Mouse (Mus musculus): ENCODE measurements around the gene Neurog1. TPM values are rescaled to one million over a fixed set of nuclear protein-coding genes. Genes with fewer than 3 reads are reported as not detected.
A peak's percentile ranks its signal among the peaks of the same experiment; 100 is the strongest.

Neurog1 gene
- not detected in 2 replicates for polyA plus RNA-seq (2015; fragmentation: Nextera tagmentation; extraction: Ambion mirVana)

DNA sequence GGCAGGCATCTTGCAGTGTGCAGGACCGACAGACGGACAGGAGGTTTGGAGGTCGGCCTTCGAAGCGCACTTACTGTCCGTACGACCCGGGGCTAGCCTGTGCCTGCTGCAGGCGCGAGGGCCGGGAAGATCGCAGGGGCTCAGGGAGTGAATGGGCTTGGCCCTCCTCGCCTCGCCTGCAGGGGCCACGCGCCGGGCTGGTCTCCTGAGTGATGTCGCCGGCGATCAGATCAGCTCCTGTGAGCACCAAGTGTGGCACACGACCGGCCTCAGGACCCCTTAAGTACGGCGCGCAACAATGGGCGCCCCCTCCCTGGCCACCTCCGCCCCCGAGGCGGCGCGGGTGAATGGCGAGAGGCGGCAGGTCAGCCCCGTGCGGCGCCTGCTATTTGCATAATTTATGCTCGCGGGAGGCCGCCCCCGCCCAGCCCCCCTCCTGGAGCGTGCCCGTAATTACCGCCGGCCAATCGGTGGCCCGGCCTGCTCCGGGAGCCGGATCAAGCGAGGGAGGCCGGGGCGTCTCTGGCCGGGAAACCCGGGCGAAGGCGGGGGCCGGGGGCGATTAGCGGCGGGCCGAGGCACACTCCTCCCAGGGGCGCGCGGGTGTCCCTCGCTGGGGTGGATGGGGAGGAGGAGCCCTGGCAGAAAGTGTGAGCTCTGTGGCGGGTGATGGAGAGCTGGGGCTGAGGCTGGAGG, at the start of gene Neurog1:
Neurog1 (minus strand) TSS at position 240 of the 696 bp plus-strand sequence.
- peak within 1 kb of the TSS; percentile 55 for H3K4me2 ChIP-seq
- no peak within 1 kb of the TSS for H3K27ac ChIP-seq
- H3K9ac ChIP-seq, result no peak within 1 kb of the TSS
- peaks cover 99% of the 10 kb centered on the region for H3K27me3 ChIP-seq
- no peaks in the 10 kb centered on the region for H3K9me3 ChIP-seq (replicated peaks)
- H3K4me3 ChIP-seq, result peak within 1 kb of the TSS; percentile 35
- WGBS, result under 1% methylated on average over 65 of the region's 65 CpGs
- H3K4me1 ChIP-seq (replicated peaks), result peaks cover 15% of the 10 kb centered on the region
- ATAC-seq (replicated peaks; ENCODE audit: insufficient number of reproducible peaks, insufficient read depth, low FRiP score, low read depth), result no peak
- H3K36me3 ChIP-seq, result no peaks in the 10 kb centered on the region

DNA sequence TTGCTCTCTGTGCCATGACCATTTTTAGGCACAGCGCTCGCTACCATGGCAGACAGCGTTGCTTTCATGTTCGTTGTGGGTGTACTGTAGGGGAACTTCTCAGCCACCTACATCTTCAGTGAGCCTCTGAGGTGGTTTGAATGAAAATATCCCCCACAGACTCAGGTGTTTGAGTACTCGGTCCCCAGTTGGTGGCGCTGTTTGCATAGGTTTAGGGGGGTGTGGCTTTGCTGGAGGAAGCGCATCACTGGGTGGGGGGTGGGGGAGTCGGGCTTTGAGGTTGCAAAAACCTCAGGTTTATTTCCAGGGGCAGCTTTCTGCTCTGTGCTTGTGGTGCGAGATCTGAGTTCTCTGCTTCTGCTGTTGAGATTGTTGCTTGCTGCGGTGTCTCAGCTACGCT, 47.4 kb upstream of the Neurog1 start:
- H3K4me2 ChIP-seq, result no peak overlapping the region
- H3K4me1 ChIP-seq (replicated peaks), result peaks cover 12% of the 10 kb centered on the region
- 89% methylated on average over 11 of the region's 11 CpGs for WGBS
- H3K36me3 ChIP-seq, result no peaks in the 10 kb centered on the region
- no peak overlapping the region for H3K9ac ChIP-seq
- peaks cover 57% of the 10 kb centered on the region for H3K27me3 ChIP-seq
- no peaks in the 10 kb centered on the region for H3K9me3 ChIP-seq (replicated peaks)
- H3K4me3 ChIP-seq, result no peak overlapping the region
- no peak overlapping the region for H3K27ac ChIP-seq
- no peak for ATAC-seq (replicated peaks; ENCODE audit: insufficient number of reproducible peaks, insufficient read depth, low FRiP score, low read depth)

DNA sequence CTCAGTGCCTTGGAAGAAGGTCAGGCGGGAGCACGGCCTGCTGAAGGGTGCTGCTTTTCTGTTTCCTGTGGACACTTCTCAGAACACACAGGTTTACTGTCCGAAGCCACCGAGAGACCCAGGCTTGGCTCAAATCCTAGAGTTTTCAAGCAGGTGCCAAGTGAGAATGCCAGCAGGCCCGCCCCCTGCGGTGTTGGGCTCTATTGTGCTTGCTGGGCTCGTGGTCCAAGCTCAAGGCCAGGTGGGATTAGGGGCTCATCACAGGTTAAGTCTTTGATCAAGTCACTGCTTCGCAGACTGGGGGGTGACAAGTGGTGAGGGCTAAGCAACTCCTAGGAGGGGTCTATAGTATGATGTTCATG, 44.7 kb upstream of the Neurog1 start:
- no peak overlapping the region for H3K9ac ChIP-seq
- peaks cover 12% of the 10 kb centered on the region for H3K4me1 ChIP-seq (replicated peaks)
- ATAC-seq (replicated peaks; ENCODE audit: insufficient number of reproducible peaks, insufficient read depth, low FRiP score, low read depth), result no peak
- no peaks in the 10 kb centered on the region for H3K9me3 ChIP-seq (replicated peaks)
- WGBS, result 10% methylated on average over 8 of the region's 8 CpGs
- no peak overlapping the region for H3K27ac ChIP-seq
- H3K4me2 ChIP-seq, result peak overlapping the region; percentile 85
- peak overlapping the region; percentile 49 for H3K4me3 ChIP-seq
- no peaks in the 10 kb centered on the region for H3K36me3 ChIP-seq
- H3K27me3 ChIP-seq, result peaks cover 80% of the 10 kb centered on the region

DNA sequence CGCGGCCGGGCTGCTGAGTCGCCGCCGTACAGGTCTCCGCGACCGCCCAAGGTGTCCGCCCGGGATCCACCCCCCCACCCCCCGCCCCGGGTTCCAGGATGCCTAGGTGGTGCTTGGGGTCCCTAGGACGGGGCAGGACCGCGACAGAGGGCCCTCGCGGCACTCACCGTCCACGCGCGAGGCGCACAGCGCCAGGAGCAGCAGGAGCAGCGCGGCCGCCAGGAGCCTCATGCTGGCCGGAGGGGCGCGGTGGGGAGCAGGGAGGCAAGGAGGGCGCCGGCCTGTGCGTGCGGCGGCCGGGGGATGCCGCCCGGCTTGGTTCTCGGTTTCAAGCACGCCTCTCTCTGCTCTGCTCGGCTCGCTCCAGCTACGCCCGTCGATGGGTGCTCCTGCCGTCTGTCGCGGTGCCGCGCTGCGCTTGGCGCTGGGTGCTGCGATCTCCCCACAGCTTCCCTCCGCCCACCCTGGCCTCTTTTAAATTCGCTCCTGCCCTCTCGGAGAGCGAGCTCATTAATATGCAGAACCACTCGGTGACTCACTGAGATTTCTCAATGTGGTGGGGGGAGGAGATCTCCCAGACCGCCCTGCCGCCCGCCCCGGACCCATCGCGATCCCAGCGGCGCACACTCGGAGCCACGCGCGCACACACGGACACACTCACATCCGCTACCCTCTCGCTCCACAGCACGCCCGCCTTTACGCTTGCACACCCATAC, 44.1 kb upstream of the Neurog1 start, which contains the start of gene Cxcl14:
Cxcl14 (minus strand) TSS at position 609 of the 716 bp plus-strand sequence.
- H3K9ac ChIP-seq, result peak within 1 kb of the TSS; percentile 38; the same call in 1 of the 2 replicates
- H3K4me2 ChIP-seq, result peak within 1 kb of the TSS; percentile 85
- peak within 1 kb of the TSS; percentile 49 for H3K4me3 ChIP-seq
- H3K27me3 ChIP-seq, result peaks cover 85% of the 10 kb centered on the region
- ATAC-seq (replicated peaks; ENCODE audit: insufficient number of reproducible peaks, insufficient read depth, low FRiP score, low read depth), result peak; percentile 53; the same call in 1 of the 2 replicates
- under 1% methylated on average over 68 of the region's 76 CpGs for WGBS
- peaks cover 12% of the 10 kb centered on the region for H3K4me1 ChIP-seq (replicated peaks)
- H3K27ac ChIP-seq, result no peak within 1 kb of the TSS
- no peaks in the 10 kb centered on the region for H3K9me3 ChIP-seq (replicated peaks)
- no peaks in the 10 kb centered on the region for H3K36me3 ChIP-seq

- Histone ChIP-seq H3K4me2 (peak overlapping the region; percentile 85), H3K27me3 (peaks cover 89% of the 10 kb centered on the region), H3K4me3 (peak overlapping the region; percentile 49), H3K4me1 (replicated peaks) (peaks cover 12% of the 10 kb centered on the region), H3K9ac (peak overlapping the region; percentile 38; the same call in 1 of the 2 replicates), H3K9me3 (replicated peaks) (no peaks in the 10 kb centered on the region), H3K36me3 (no peaks in the 10 kb centered on the region), H3K27ac (no peak overlapping the region)
- WGBS, result 8% methylated on average over 13 of the region's 13 CpGs
- ATAC-seq (replicated peaks; ENCODE audit: insufficient number of reproducible peaks, insufficient read depth, low FRiP score, low read depth), result no peak
Observed at GRCm38 (mm10) chr13:56295586-56295942, 43.6 kb upstream of the Neurog1 start.

DNA sequence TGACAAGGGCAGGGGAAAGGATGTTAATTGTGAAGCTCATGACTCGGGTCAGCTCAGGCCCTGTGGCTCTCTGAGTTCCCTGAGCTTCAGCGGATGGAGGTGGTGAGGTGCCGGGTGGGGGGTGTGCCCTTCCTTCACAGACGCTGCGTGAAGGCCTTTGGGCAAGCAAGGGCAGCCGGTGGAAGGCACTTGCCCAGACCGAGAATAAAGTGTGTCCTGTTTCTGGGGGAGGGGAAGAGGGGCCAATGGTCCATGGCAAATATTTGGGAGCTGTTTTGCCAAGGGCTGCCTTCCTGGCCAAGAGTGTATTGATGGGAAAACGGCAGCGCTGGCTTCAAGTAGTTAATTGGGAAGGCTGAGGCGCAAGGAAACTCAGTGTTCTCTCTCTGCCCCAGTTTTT, 42.9 kb upstream of the Neurog1 start:
- no peak overlapping the region for H3K9ac ChIP-seq
- ATAC-seq (replicated peaks; ENCODE audit: insufficient number of reproducible peaks, insufficient read depth, low FRiP score, low read depth), result no peak
- peaks cover 94% of the 10 kb centered on the region for H3K27me3 ChIP-seq
- H3K36me3 ChIP-seq, result no peaks in the 10 kb centered on the region
- 10% methylated on average over 10 of the region's 10 CpGs for WGBS
- no peak overlapping the region for H3K4me2 ChIP-seq
- 0 out of 2 replicates have a peak overlapping the region, but pooled peaks have one; percentile 49 for H3K4me3 ChIP-seq
- H3K9me3 ChIP-seq (replicated peaks), result no peaks in the 10 kb centered on the region
- peaks cover 12% of the 10 kb centered on the region for H3K4me1 ChIP-seq (replicated peaks)
- no peak overlapping the region for H3K27ac ChIP-seq

DNA sequence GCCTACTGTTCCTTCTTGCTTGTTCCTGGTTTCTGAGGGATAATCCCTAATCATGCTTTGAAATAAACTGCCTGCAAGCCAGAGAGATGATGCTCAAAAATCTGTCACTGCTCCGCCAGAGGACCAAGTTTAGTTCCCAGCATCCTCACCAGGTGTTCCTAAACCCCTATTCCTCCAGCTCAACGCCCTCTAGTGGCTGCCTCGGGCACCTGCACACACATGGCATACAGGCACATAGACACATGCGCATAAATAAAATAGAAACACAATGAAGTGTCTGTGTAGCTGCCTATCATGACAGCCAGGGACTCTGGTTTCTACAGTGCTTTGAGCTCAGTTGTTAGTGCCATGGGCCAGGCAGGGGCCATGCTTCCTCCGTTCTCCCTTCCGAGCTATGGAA, 38.0 kb upstream of the Neurog1 start:
- H3K4me3 ChIP-seq, result no peak overlapping the region
- no peak for ATAC-seq (replicated peaks; ENCODE audit: insufficient number of reproducible peaks, insufficient read depth, low FRiP score, low read depth)
- H3K4me2 ChIP-seq, result no peak overlapping the region
- H3K4me1 ChIP-seq (replicated peaks), result no peaks in the 10 kb centered on the region
- H3K27me3 ChIP-seq, result peaks cover 71% of the 10 kb centered on the region
- no peak overlapping the region for H3K9ac ChIP-seq
- H3K27ac ChIP-seq, result no peak overlapping the region
- 75% methylated on average over 6 of the region's 6 CpGs for WGBS
- H3K36me3 ChIP-seq, result no peaks in the 10 kb centered on the region
- no peaks in the 10 kb centered on the region for H3K9me3 ChIP-seq (replicated peaks)

DNA sequence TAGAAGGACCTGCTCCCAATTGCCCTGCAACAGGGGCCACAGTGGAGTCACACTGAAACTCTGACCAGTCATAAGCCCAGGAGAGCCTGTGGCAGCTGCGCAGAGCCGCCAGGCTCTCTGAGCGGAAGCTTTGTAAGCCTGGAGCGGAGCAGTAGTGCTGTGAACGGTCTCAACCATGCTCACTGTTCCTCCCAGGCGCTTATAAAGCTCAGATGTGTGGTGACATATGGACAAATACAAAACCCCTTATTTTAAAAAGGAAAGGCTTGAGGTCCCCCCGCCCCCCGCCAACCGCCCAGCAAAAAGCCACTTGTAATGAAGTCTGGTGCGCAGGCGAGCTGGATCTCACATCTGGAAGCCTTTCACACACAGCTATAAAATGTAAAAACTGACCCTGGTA, 37.3 kb upstream of the Neurog1 start:
- no peaks in the 10 kb centered on the region for H3K4me1 ChIP-seq (replicated peaks)
- H3K27ac ChIP-seq, result no peak overlapping the region
- no peak overlapping the region for H3K9ac ChIP-seq
- peaks cover 63% of the 10 kb centered on the region for H3K27me3 ChIP-seq
- H3K4me2 ChIP-seq, result no peak overlapping the region
- no peak overlapping the region for H3K4me3 ChIP-seq
- no peaks in the 10 kb centered on the region for H3K36me3 ChIP-seq
- ATAC-seq (replicated peaks; ENCODE audit: insufficient number of reproducible peaks, insufficient read depth, low FRiP score, low read depth), result no peak
- 67% methylated on average over 11 of the region's 11 CpGs for WGBS
- H3K9me3 ChIP-seq (replicated peaks), result no peaks in the 10 kb centered on the region

GRCm38 (mm10) chr13:56288601-56289000, 36.6 kb upstream of the Neurog1 start:
- Histone ChIP-seq H3K9me3 (replicated peaks) (no peaks in the 10 kb centered on the region), H3K4me3 (no peak overlapping the region), H3K27ac (no peak overlapping the region), H3K4me1 (replicated peaks) (no peaks in the 10 kb centered on the region), H3K9ac (no peak overlapping the region), H3K27me3 (peaks cover 57% of the 10 kb centered on the region), H3K36me3 (no peaks in the 10 kb centered on the region), H3K4me2 (no peak overlapping the region)
- ATAC-seq (replicated peaks; ENCODE audit: insufficient number of reproducible peaks, insufficient read depth, low FRiP score, low read depth), result no peak
- 45% methylated on average over 4 of the region's 4 CpGs for WGBS

- H3K36me3 ChIP-seq, result no peaks in the 10 kb centered on the region
- H3K27ac ChIP-seq, result no peak overlapping the region
- H3K9ac ChIP-seq, result no peak overlapping the region
- H3K4me1 ChIP-seq (replicated peaks), result no peaks in the 10 kb centered on the region
- no peak for ATAC-seq (replicated peaks; ENCODE audit: insufficient number of reproducible peaks, insufficient read depth, low FRiP score, low read depth)
- H3K4me2 ChIP-seq, result no peak overlapping the region
- H3K4me3 ChIP-seq, result no peak overlapping the region
- H3K27me3 ChIP-seq, result peaks cover 48% of the 10 kb centered on the region
- WGBS, result 79% methylated on average over 9 of the region's 9 CpGs
- no peaks in the 10 kb centered on the region for H3K9me3 ChIP-seq (replicated peaks)
Observed at GRCm38 (mm10) chr13:56287091-56287490, 35.1 kb upstream of the Neurog1 start.

DNA sequence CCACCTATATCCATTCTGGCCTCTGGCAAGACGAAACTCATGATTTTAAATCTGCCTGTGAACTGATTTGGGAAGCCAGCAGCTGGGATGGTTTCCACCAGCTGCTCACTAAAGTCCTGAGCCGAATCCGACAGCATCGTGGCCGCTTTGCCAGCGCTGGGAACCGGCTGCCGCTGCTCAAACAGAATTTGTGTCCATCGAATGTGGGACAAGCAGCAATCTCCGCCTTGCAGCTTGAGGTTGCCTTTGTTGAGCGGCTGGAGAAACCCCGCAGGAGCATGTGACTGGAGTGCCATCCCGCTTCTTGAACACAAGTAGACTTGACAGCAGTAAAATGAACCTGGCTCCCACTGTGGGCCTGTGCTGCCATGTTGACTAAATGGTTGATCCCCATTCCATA, 31.4 kb upstream of the Neurog1 start:
- H3K4me1 ChIP-seq (replicated peaks), result no peaks in the 10 kb centered on the region
- H3K4me3 ChIP-seq, result no peak overlapping the region
- no peak overlapping the region for H3K9ac ChIP-seq
- H3K36me3 ChIP-seq, result no peaks in the 10 kb centered on the region
- 90% methylated on average over 13 of the region's 13 CpGs for WGBS
- ATAC-seq (replicated peaks; ENCODE audit: insufficient number of reproducible peaks, insufficient read depth, low FRiP score, low read depth), result no peak
- H3K9me3 ChIP-seq (replicated peaks), result no peaks in the 10 kb centered on the region
- H3K27me3 ChIP-seq, result peaks cover 27% of the 10 kb centered on the region
- no peak overlapping the region for H3K27ac ChIP-seq
- no peak overlapping the region for H3K4me2 ChIP-seq

Measured in heart, embryonic 15.5 days (tissue).